Mouse (Mus musculus): ENCODE data around the gene Gm11127. TPM values are rescaled to one million over a fixed set of nuclear protein-coding genes. Genes with fewer than 3 reads are reported as not detected.

Gm11127 gene
- total RNA-seq, 2 experiments from 2014 or later: 5.4 to 10.0 TPM

DNA sequence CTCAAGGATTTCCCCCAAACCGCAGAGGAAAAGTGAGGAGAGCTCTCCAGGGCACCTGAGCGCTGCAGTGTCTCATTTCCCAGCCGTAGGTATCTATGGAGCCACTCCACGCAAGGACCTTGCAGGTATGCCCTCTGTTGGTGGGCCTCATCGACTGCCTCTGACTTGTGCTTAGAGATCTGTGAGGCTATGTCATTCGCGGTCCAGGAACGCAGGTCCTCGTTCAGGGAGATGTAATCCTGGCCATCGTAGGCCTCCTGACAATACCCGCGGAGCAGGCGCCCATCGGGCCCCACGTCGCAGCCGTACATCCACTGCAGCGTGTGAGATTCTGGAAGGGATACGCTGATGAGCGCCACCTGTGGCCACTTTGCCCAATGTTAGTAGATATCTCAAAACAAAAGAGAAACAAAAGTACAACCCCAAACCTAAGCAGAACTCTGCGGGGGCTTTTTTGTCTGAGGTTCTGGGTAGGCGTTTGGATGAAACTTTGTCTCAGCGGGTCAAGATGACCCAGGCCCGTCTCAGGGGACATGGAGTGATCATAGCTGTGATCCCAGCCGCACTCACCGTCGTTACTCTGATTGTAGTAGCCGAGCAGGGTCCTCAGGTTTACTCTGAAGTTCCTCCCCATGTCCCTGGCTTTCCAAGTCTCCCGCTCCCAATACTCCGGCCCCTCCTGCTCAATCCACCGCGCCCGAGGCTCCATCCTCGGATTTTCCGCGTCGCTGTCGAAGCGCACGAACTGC, 26.4 kb downstream of the Gm11127 start:
- peak; percentile 65 to 76 for DNase-seq

DNA sequence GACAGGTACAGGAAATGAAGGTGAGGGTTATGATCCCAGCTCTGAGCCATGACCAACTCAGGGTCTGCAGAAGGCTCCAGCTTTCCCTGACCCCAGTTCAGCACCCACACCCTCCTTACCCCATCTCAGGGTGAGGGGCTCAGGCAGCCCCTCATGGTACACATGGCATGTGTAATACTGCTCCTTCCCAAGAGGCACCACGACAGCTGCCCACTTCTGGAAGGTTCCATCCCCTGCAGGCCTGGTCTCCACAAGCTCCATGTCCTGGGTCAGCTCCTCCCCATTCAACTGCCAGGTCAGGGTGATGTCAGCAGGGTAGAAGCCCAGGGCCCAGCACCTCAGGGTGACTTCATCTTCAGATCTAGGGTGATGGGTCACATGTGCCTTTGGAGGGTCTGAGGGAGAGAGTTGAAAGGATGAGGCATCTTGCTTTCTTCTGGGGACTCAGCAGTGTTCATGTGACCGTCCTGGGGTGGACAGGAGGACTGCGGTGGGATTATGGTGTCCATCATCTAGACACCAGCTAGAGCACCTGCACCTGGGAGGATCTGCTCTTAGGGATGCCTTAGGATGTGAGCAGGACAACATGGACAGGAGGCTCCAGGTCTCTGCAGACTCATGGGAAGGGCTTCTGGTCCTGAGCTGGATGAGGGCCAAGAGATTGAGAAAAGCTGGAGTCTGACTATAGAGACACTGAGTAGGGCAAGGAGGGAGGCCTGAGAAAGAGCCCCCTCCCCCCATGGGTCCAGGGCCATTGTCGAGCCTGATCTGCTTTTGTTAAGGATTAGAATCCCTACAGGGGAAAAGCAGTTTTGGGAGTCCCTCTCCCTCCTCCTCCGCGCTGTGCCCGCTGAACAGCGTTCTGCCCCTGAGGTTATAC, 27.2 kb downstream of the Gm11127 start:
- DNase-seq: peak in 1 of 2 experiments; percentile 34

GRCm38 (mm10) chr17:36030046-36030702, 28.0 kb downstream of the Gm11127 start:
- peak; percentile 54 to 61 for DNase-seq

GRCm38 (mm10) chr17:36028879-36029619, 29.1 kb downstream of the Gm11127 start:
- no peak for DNase-seq

- DNase-seq: no peak
These were observed 30.5 kb downstream of the Gm11127 start for GRCm38 (mm10) chr17:36027663-36028062.

GRCm38 (mm10) chr17:36025901-36026300, 32.3 kb downstream of the Gm11127 start:
- DNase-seq: no peak

DNA sequence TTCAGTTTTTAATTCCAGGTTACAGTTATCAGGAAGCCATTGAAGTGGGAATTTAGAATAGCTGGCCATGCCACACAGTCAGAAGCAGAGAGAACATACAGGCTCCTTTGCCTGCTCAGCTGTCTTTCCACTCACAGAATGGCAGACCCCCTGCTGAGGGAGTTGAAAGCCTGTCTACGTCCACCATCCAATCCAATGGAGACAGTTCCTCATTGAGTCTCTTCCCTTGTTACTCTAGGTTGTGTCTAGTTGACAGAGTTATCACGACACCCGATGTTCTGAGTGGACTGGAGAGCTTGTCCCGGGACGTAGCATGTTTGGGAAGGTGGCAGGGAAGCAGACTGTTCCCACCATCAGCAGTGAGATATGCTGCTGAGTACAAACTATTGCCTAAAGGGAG, 33.0 kb downstream of the Gm11127 start:
- no peak for DNase-seq

DNA sequence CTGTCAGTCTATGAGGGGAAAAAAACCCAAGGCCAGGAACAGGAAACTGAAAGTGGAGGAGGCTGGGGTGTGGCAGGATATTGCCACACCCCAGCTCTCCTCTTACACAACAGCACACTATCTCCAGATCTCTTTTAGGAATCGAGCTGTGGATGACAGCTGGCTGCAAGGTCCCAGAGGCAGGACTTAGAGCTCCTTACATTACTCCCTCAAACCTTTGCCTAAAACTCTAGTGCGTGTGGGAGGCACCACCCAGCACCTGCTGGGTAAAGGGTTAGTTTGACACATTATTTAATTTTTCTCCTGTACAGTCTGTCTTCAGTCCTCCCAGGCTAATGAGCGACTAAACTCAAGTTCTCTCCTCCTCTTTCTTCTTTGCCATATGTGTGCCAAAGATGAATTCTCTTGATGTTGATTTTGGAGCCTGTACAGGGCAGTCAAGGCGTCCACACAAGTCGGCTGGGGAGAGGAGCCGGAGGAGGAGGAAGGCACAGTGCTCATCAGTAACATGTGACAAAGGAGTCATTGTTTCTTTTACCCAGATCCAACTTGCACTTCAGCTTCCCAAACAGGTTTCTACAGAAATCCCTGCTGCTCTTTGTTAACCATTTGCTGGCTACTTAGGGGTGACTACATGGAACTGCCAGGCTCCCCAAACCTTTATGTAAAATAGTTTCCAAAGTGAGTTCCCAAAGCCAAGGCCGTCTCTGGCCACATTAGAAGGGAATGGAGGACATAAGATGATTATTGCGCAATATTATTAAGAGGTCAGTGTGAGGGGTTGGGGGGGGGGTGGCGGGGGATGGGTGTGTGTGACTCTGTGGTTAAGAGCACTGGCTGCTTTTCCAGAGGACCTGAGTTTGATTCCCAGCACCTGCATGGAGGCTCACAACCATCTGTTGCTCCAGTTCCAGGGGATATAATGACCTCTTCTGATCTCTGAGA, 34.2 kb downstream of the Gm11127 start:
- DNase-seq: peak; percentile 62 to 71

- DNase-seq: no peak
These were observed 35.2 kb downstream of the Gm11127 start for GRCm38 (mm10) chr17:36022922-36023321.

- no peak for DNase-seq
These were observed 36.1 kb downstream of the Gm11127 start for GRCm38 (mm10) chr17:36022098-36022497.

DNA sequence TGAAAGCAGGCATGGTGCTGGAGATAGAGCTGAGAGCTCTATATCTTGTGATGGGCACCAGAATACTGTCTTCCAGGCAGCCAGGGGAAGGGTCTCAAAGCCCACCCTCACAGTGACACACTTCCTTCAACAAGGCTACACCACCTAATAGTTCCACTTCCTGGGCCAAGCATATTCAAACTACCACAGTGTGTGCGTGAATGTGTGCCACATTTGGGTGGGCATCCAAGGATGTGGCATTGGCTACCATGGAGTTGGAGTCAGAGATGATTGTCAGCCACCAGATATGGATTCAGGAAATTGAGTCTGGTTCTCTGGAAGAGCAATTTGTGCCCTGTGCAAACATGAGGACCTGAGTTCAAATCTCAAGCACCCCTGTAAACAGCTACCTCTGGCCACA, 36.9 kb downstream of the Gm11127 start:
- DNase-seq: no peak

DNA sequence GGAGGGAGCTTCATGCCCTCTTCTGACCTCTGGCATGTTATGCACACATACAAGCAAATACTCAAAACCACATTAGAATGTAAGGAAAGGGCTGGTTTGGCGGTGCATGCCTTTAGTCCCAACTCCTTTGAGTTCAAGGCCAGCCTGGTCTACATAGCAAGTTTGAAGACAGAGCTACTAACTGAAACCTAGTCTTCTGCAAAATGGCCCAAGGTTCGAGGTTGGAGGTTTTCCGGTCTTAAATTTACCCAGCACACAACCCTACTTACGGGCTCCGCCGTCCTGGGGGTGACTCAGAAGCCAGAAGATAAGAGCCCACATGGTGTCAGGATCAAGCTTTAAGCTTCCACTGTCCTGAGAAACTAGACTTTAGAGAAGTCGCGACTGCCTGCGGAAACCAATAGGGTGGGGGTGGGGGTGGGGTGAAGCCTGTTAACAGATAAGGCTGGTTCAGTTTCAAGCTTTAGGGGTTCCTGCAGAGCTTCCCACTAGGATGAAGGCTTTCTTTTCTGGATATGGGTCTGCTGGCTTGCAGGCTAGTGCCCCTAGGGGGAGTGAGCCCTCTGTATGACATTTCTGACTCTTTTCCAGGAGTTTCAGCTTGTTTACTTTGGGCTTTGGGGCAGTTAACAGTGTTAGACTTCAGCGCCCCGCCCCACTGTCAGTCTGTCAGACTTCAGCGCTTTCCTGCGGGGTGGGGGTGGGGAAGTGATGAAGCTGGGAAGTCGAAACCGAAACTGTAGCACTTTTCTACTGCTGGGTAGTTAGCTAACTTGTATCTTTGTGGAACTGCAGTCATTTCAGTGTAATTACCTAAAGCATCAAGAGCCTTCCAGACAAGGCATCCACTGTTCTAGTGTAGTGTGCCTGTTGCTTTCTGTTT, 37.7 kb downstream of the Gm11127 start, which contains the start of gene H2-T24:
TSS of gene H2-T24 (minus strand) at position 370 of the 883 bp plus-strand sequence.
- peak; percentile 88 to 91 for DNase-seq

GRCm38 (mm10) chr17:36019519-36019918, 38.7 kb downstream of the Gm11127 start:
- DNase-seq: no peak

DNA sequence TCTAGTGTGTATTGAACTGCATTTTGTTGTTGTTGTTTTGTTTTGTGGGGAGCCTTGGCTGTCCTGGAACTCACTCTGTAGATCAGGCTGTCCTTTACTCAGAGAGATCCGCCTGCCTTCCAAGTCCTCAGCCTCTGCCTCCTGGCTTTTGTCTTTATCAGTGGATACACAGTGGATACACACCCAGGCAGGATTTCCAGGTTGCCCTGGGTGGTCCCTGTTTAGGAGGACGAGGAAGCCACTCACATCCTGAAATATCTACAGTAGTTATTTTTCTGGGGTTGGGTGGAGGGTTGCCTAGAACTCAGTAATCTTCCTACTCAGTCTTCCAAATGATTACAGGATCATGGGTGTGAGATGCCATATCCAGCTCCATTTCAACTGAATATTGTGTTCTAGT, 39.2 kb downstream of the Gm11127 start:
- DNase-seq: peak; percentile 51 to 83

DNA sequence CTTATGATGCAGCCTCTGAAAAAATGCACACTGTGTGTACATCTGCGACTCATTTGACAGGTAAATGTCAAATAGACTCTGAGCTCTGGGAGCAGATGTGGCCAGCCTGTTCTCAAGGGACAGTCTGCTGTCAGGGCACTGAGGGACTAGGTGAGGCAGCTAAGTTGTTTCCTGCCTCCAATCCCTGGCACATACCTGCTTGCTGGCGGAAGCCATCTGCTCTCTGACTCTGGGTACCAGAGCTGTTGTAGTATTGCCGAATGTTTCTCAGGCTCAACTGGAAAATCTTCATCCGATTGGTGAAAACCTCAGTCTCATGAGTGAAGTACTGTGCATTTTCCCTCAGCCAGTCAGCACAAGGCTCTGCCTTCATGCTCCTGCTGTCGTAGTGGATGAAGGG, 41.1 kb downstream of the Gm11127 start:
- no peak for DNase-seq

- DNase-seq: no peak
These were observed 43.2 kb downstream of the Gm11127 start for GRCm38 (mm10) chr17:36014977-36015376.

Data from heart, adult 18-20 months (tissue).